Mouse (Mus musculus) midbrain, postnatal 0 days (tissue): ENCODE data around the gene Ephb1. TPM values are rescaled to one million over a fixed set of nuclear protein-coding genes. Genes with fewer than 3 reads are reported as not detected.

Experiments
- ATAC-seq: fragments of 200-750 bp; cut with Nextera tagmentation; 2 replicates; pipeline ENCODE4 v1.8.0; 2017; ENCODE audit warnings: moderate number of reproducible peaks, mild to moderate bottlenecking, moderate TSS enrichment, moderate library complexity; ENCODE audit not compliant: low FRiP score
- DNase-seq: peaks from one replicate; pipeline ENCODE4 v3.0.0-alpha.2; 2015; ENCODE audit warnings: low spot score
- H3K27ac ChIP-seq: fragments of 300-500 bp; sonication (generic); 2 replicates; pipeline ENCODE4 v1.5.1; 2014; ENCODE audit warnings: low read depth, mild to moderate bottlenecking, low read length, mixed read lengths
- H3K27me3 ChIP-seq: fragments of 300-500 bp; sonication (generic); 2 replicates; pipeline ENCODE4 v1.6.1; 2014; ENCODE audit warnings: low read length, control low read depth, mixed read lengths; ENCODE audit not compliant: insufficient read depth
- H3K36me3 ChIP-seq: fragments of 300-500 bp; sonication (generic); 2 replicates; pipeline ENCODE4 v1.6.1; 2014; ENCODE audit warnings: low read length, control low read depth, mixed read lengths; ENCODE audit not compliant: insufficient read depth
- H3K4me1 ChIP-seq: fragments of 300-500 bp; sonication (generic); 2 replicates; pipeline ENCODE4 v1.6.1; 2014; ENCODE audit warnings: mild to moderate bottlenecking, control low read depth, antibody characterized with exemption, low read length, mixed read lengths; ENCODE audit not compliant: insufficient read depth
- H3K4me2 ChIP-seq: fragments of 300-500 bp; sonication (generic); 2 replicates; pipeline ENCODE4 v1.6.1; 2014; ENCODE audit warnings: low read depth, mild to moderate bottlenecking, low read length, mixed read lengths; ENCODE audit not compliant: poor library complexity, severe bottlenecking
- H3K4me3 ChIP-seq: fragments of 300-500 bp; sonication (generic); 2 replicates; pipeline ENCODE4 v1.5.1; 2014; ENCODE audit warnings: low read depth, mild to moderate bottlenecking, low read length, moderate library complexity
- H3K9ac ChIP-seq: fragments of 300-500 bp; sonication (generic); replicated peaks from 2 replicates; pipeline ENCODE4 v1.6.1; 2014; ENCODE audit warnings: mild to moderate bottlenecking, low read length, moderate library complexity, mixed read lengths; ENCODE audit not compliant: poor library complexity, severe bottlenecking
- H3K9me3 ChIP-seq: fragments of 300-500 bp; sonication (generic); 2 replicates; pipeline ENCODE4 v1.6.1; 2016; ENCODE audit warnings: low read length, control low read depth
- CTCF ChIP-seq: IDR thresholded peaks from 2 replicates; pipeline ENCODE4 v1.5.1; 2016; ENCODE audit warnings: antibody characterized with exemption, mild to moderate bottlenecking
- WGBS: fragments of 180-500 bp; shearing (Covaris S2); extraction: QIAGEN DNeasy Blood & Tissue Kit; methylation state at CpG from one replicate; pipeline ENCODE4 v1.1.7; 2014; 5-methylcytosine and 5-hydroxymethylcytosine counted together
- polyA plus RNA-seq: library from polyadenylated mRNA; unstranded; fragments of >200 nt; fragmentation: Nextera tagmentation; extraction: Ambion mirVana; gene quantifications from 2 replicates; pipeline ENCODE4 v1.2.1, GENCODE M21; 2015
- total RNA-seq: library from RNA; depleted of rRNA; stranded (reverse); fragments of >200 nt; gene quantifications from 2 replicates; pipeline ENCODE4 v1.2.3, GENCODE M21; 2014

Gene Ephb1
- total and polyA plus RNA-seq, 2 experiments from 2014 or later = 69.4 to 85.9 TPM

GRCm38 (mm10) chr9:101976884-101977465 is 377.5 kb downstream of the Ephb1 start:
- Histone ChIP-seq H3K36me3 (peaks cover 9% of the 10 kb centered on the region), H3K4me2 (no peak overlapping the region), H3K27ac (no peak overlapping the region), H3K9ac (no peak overlapping the region), H3K27me3 (no peaks in the 10 kb centered on the region), H3K9me3 (no peaks in the 10 kb centered on the region), H3K4me1 (no peaks in the 10 kb centered on the region), H3K4me3 (no peak overlapping the region)
- ATAC-seq = no peak
- TF ChIP-seq CTCF = no peak
- no peak for DNase-seq
- 67% methylated on average over 4 of the region's 4 CpGs for WGBS

GRCm38 (mm10) chr9:101972314-101972713 is 382.2 kb downstream of the Ephb1 start:
- Histone ChIP-seq H3K27me3 (no peaks in the 10 kb centered on the region), H3K9ac (no peak overlapping the region)

GRCm38 (mm10) chr9:101971806-101972205 is 382.7 kb downstream of the Ephb1 start:
- Histone ChIP-seq H3K9me3 (no peaks in the 10 kb centered on the region), H3K4me2 (no peak overlapping the region), H3K4me1 (no peaks in the 10 kb centered on the region), H3K27ac (no peak overlapping the region), H3K36me3 (peaks cover 18% of the 10 kb centered on the region), H3K4me3 (no peak overlapping the region), H3K9ac (no peak overlapping the region), H3K27me3 (no peaks in the 10 kb centered on the region)
- DNase-seq (no peak), ATAC-seq (no peak)
- TF ChIP-seq CTCF = no peak
- 22% methylated on average over 6 of the region's 6 CpGs for WGBS

More at GRCm38 (mm10) chr9:101972314-101972713, 382.2 kb downstream of the Ephb1 start:
- no peak for DNase-seq
- H3K4me1 ChIP-seq = no peaks in the 10 kb centered on the region
- no peaks in the 10 kb centered on the region for H3K9me3 ChIP-seq
- H3K27ac ChIP-seq = no peak overlapping the region
- WGBS = 63% methylated on average over 8 of the region's 8 CpGs
- H3K4me2 ChIP-seq = no peak overlapping the region
- no peak for ATAC-seq
- no peak overlapping the region for H3K4me3 ChIP-seq
- TF ChIP-seq CTCF = no peak
- peaks cover 18% of the 10 kb centered on the region for H3K36me3 ChIP-seq

GRCm38 (mm10) chr9:101956228-101956627 is 398.3 kb downstream of the Ephb1 start:
- H3K9me3 ChIP-seq = no peaks in the 10 kb centered on the region
- no peaks in the 10 kb centered on the region for H3K27me3 ChIP-seq
- H3K4me3 ChIP-seq = no peak overlapping the region
- 32% methylated on average over 4 of the region's 4 CpGs for WGBS
- H3K4me1 ChIP-seq = peaks cover 6% of the 10 kb centered on the region; the same call in 1 of the 2 replicates
- H3K9ac ChIP-seq = no peak overlapping the region
- H3K36me3 ChIP-seq = no peaks in the 10 kb centered on the region
- ATAC-seq = no peak
- H3K4me2 ChIP-seq = no peak overlapping the region
- H3K27ac ChIP-seq = 0 out of 2 replicates have a peak overlapping the region, but pooled peaks have one; percentile 18
- no peak for TF ChIP-seq CTCF
- DNase-seq = no peak

GRCm38 (mm10) chr9:101954529-101954928 is 400.0 kb downstream of the Ephb1 start:
- no peak overlapping the region for H3K27ac ChIP-seq

GRCm38 (mm10) chr9:101950101-101950500 is 404.4 kb downstream of the Ephb1 start:
- H3K9ac ChIP-seq = no peak overlapping the region
- H3K36me3 ChIP-seq = no peaks in the 10 kb centered on the region
- no peak for TF ChIP-seq CTCF
- DNase-seq = no peak
- 13% methylated on average over 3 of the region's 3 CpGs for WGBS
- H3K27ac ChIP-seq = peak overlapping the region; percentile 3; the same call in 1 of the 2 replicates
- ATAC-seq = no peak
- H3K4me1 ChIP-seq = no peaks in the 10 kb centered on the region
- no peak overlapping the region for H3K4me3 ChIP-seq
- no peaks in the 10 kb centered on the region for H3K27me3 ChIP-seq
- H3K9me3 ChIP-seq = no peaks in the 10 kb centered on the region
- H3K4me2 ChIP-seq = no peak overlapping the region

More at GRCm38 (mm10) chr9:101954529-101954928, 400.0 kb downstream of the Ephb1 start:
- ATAC-seq = no peak
- H3K27me3 ChIP-seq = no peaks in the 10 kb centered on the region
- H3K36me3 ChIP-seq = no peaks in the 10 kb centered on the region
- no peaks in the 10 kb centered on the region for H3K9me3 ChIP-seq
- H3K4me1 ChIP-seq = peaks cover 6% of the 10 kb centered on the region; the same call in 1 of the 2 replicates
- WGBS = 53% methylated on average over 4 of the region's 4 CpGs
- no peak overlapping the region for H3K4me3 ChIP-seq
- DNase-seq = no peak
- TF ChIP-seq CTCF = no peak
- H3K9ac ChIP-seq = no peak overlapping the region
- no peak overlapping the region for H3K4me2 ChIP-seq
